Mouse (Mus musculus) midbrain, embryonic 16.5 days (tissue): ENCODE results near the gene Yeats2. TPM values are rescaled to one million over a fixed set of nuclear protein-coding genes. Genes with fewer than 3 reads are reported as not detected.

Source experiments
- ATAC-seq: fragments of 200-750 bp; cut with Nextera tagmentation; 2 replicates; pipeline ENCODE4 v1.8.0; 2017; ENCODE audit warnings: moderate TSS enrichment
- H3K27ac ChIP-seq: fragments of 300-500 bp; sonication (generic); 2 replicates; pipeline ENCODE4 v1.5.1; 2014; ENCODE audit warnings: mild to moderate bottlenecking, low read length, mixed read lengths
- H3K27me3 ChIP-seq: fragments of 300-500 bp; sonication (generic); 2 replicates; pipeline ENCODE4 v1.6.1; 2014; ENCODE audit warnings: low read depth, low read length, mixed read lengths; ENCODE audit not compliant: control insufficient read depth, insufficient read depth
- H3K36me3 ChIP-seq: fragments of 300-500 bp; sonication (generic); 2 replicates; pipeline ENCODE4 v1.6.1; 2014; ENCODE audit warnings: mild to moderate bottlenecking, low read length, moderate library complexity, mixed read lengths; ENCODE audit not compliant: control insufficient read depth, insufficient read depth
- H3K4me1 ChIP-seq: fragments of 300-500 bp; sonication (generic); 2 replicates; pipeline ENCODE4 v1.6.1; 2014; ENCODE audit warnings: mild to moderate bottlenecking, low read length, mixed read lengths; ENCODE audit not compliant: control insufficient read depth, insufficient read depth
- H3K4me2 ChIP-seq: fragments of 300-500 bp; sonication (generic); 2 replicates; pipeline ENCODE4 v1.6.1; 2014; ENCODE audit warnings: mild to moderate bottlenecking, low read length, mixed read lengths
- H3K4me3 ChIP-seq: fragments of 300-500 bp; sonication (generic); 2 replicates; pipeline ENCODE4 v1.5.1; 2014; ENCODE audit warnings: low read depth, mild to moderate bottlenecking, low read length, moderate library complexity, mixed read lengths
- H3K9ac ChIP-seq: fragments of 300-500 bp; sonication (generic); 2 replicates; pipeline ENCODE4 v1.6.1; 2014; ENCODE audit warnings: low read depth, low read length, mixed read lengths
- H3K9me3 ChIP-seq: fragments of 300-500 bp; sonication (generic); replicated peaks from 2 replicates; pipeline ENCODE4 v1.6.1; 2014; ENCODE audit warnings: mild to moderate bottlenecking, low read length, mixed read lengths; ENCODE audit not compliant: control insufficient read depth, poor library complexity, severe bottlenecking
- WGBS: fragments of 180-500 bp; shearing (Covaris S2); extraction: QIAGEN DNeasy Blood & Tissue Kit; methylation state at CpG from one replicate; pipeline ENCODE4 v1.1.7; 2014; 5-methylcytosine and 5-hydroxymethylcytosine counted together
- polyA plus RNA-seq: library from polyadenylated mRNA; unstranded; fragments of >200 nt; fragmentation: Nextera tagmentation; extraction: Ambion mirVana; gene quantifications from 2 replicates; pipeline ENCODE4 v1.2.1, GENCODE M21; 2015

The Yeats2 gene
- polyA plus RNA-seq, 1 experiment from 2014 or later, result 18.6 TPM

DNA sequence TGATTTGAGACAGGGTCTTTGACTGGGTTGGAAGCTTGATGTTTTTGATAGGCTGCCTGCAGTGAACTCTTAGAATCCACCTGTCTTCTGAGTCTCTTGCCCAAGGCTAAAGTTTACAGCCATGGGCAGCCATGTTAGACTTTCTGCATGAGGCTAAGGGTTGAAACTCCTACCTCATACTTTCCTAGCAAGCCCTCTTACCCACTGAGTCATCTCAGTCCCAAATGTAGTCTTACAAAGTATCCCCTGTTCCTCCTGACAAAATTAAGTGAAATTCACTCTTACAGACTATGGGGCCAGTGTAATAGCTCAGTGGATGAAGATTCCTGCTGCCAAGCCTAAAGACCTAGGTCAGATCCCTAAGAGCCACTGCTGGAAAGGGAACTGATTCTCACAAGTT lies 106.2 kb downstream of the Yeats2 start:
- Histone ChIP-seq H3K27me3 (no peaks in the 10 kb centered on the region), H3K9ac (no peak overlapping the region), H3K27ac (no peak overlapping the region), H3K9me3 (no peaks in the 10 kb centered on the region), H3K4me2 (no peak overlapping the region), H3K4me3 (no peak overlapping the region), H3K36me3 (no peaks in the 10 kb centered on the region), H3K4me1 (no peaks in the 10 kb centered on the region)
- ATAC-seq, result no peak

DNA sequence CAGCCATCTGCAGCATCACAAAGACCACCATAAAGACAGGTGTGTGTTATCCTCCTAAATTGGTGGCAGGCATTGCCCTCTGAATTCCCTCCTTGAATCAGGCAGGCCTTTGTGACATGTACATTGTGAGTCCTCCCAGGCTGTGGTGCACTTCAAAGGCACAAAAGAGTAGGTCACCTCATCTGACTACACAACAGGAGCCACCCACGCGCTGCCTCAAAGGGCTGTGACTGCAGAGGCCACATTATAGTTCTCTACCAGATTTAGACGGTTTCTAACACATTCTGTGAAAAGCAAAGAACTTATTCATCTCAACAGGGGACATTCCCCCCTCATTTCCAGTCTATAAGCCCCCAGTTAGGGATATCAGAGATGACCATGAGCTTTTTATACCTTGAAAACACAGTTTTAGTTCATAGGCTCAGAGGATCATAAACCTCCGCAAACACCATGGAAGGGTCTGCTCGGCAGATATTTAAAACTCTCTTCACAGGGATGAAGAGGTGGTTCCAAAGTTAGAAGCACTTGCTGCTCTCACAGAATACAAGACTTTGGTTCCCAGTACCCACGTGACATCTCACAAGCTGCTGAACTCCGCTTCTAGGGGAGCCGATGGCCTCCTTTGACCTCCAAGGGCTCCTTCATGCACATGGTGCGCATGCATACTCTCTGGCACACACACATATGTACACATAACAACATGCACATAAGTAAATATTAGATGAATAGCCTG lies 107.7 kb downstream of the Yeats2 start:
- peak; percentile 64; the same call in 1 of the 2 replicates for ATAC-seq
- H3K9ac ChIP-seq, result no peak overlapping the region
- no peak overlapping the region for H3K4me2 ChIP-seq
- 81% methylated on average over 9 of the region's 9 CpGs for WGBS
- H3K4me3 ChIP-seq, result no peak overlapping the region
- H3K9me3 ChIP-seq, result no peaks in the 10 kb centered on the region
- no peaks in the 10 kb centered on the region for H3K27me3 ChIP-seq
- H3K36me3 ChIP-seq, result no peaks in the 10 kb centered on the region
- H3K27ac ChIP-seq, result no peak overlapping the region
- H3K4me1 ChIP-seq, result no peaks in the 10 kb centered on the region

DNA sequence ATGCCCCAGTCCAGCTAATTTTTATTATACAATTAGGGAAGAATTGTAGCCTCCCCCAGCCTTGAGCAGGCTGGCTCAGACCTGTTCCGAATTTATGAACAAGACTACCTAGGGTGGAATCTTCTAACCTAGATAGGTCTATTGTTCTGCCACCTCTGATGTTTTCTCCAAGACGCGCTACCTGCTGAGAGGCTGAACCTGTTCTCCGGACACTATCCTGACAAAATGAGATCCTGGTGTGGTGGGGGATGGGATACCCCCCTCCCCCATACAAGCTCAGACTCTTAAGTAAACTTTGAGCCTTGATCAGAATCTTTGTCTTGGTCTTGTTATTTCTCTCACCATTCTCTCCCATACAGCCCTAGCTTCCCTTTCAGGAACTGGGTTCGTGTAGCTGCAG lies 117.1 kb downstream of the Yeats2 start:
- H3K4me3 ChIP-seq, result no peak overlapping the region
- H3K27me3 ChIP-seq, result no peaks in the 10 kb centered on the region
- H3K4me2 ChIP-seq, result no peak overlapping the region
- H3K9me3 ChIP-seq, result no peaks in the 10 kb centered on the region
- ATAC-seq, result no peak
- no peaks in the 10 kb centered on the region for H3K4me1 ChIP-seq
- WGBS, result 80% methylated on average over 5 of the region's 5 CpGs
- H3K36me3 ChIP-seq, result no peaks in the 10 kb centered on the region
- H3K27ac ChIP-seq, result no peak overlapping the region
- no peak overlapping the region for H3K9ac ChIP-seq

DNA sequence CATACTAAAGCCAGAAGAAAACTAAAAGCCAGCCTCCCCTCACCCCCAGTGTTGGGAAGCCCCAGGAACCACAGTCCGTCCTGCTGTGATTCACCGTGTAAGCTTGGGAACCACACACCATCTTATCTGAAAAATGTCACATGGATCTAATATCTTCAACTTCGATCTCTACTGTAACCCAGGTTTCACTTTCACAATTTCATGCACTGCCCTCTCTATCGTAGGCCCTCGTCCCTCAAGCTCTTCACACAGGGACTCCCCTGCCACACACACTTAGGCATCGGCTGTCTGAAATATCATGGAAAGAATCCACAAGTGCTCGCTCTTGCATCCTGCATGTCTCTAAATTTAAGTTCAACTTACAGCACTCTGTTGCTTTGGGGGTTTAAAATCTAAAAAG lies 124.2 kb downstream of the Yeats2 start:
- Histone ChIP-seq H3K27ac (no peak overlapping the region), H3K9me3 (no peaks in the 10 kb centered on the region), H3K9ac (no peak overlapping the region), H3K4me1 (no peaks in the 10 kb centered on the region), H3K27me3 (no peaks in the 10 kb centered on the region), H3K36me3 (no peaks in the 10 kb centered on the region), H3K4me2 (no peak overlapping the region), H3K4me3 (no peak overlapping the region)
- no peak for ATAC-seq
- WGBS, result 81% methylated on average over 7 of the region's 7 CpGs

DNA sequence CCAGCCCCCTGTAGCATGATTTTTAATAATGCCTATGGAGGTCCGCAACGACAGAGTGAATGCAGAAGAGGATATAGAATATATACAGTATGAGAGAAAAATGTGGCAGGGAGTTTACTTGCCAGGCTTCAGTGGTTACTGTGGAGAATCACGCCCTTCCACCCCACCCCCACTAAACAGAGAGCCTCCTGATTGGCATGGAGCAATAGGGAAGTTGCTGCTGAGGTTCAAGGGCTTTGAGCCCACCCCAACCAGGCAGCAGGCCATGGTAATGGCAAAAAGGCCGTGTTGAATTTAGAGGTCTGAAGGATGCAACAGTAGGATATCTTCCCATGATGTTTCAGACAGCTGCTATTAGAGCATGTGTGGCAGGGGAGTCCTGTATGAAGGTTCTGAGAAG lies 130.5 kb downstream of the Yeats2 start:
- Histone ChIP-seq H3K4me2 (no peak overlapping the region), H3K36me3 (no peaks in the 10 kb centered on the region), H3K9me3 (no peaks in the 10 kb centered on the region), H3K27ac (no peak overlapping the region), H3K4me1 (no peaks in the 10 kb centered on the region), H3K4me3 (no peak overlapping the region), H3K27me3 (no peaks in the 10 kb centered on the region), H3K9ac (no peak overlapping the region)
- no peak for ATAC-seq
- WGBS, result 82% methylated on average over 4 of the region's 4 CpGs

DNA sequence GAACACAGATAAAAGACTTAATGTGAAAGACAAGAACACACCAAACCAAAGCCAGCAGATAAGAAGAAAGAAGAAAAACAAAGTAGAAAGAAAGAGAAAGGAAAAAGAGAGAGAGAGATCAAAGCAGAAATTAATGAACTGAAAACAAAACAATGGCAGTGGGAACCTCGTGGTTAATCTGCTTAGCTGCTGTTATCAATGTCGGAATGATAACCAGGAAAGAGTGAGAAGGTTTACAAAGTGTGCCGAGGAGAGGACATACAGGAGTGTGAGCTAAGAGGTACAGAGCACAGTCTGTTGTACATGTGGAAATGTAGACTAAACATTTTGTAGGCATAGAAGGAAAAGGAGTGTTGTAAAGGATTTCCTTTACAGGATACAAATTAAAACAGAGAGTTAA lies 132.1 kb downstream of the Yeats2 start:
- WGBS, result 13% methylated on average over 3 of the region's 3 CpGs
- H3K9me3 ChIP-seq, result no peaks in the 10 kb centered on the region

DNA sequence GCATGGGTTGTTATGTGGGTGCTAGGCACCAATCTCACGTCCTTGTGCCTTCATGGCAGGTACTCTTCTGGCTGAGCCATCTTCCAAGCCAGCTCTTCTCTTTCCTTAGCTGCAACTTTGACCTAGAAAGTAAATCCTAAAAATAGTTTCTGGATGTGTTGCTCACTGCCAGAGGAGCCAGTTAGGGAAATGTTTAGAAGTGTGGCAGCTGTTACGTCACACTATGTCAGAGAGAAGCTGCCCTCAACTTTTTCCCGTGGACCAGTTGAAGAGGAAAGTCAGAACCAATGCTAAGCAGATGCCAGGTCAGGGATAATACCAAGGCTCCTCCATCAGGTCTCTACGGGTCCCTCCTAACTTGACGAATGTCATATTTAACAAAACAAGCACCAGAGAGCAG lies 138.5 kb downstream of the Yeats2 start:
- whole genome bisulfite sequencing, result 94% methylated on average over 5 of the region's 5 CpGs
- Histone ChIP-seq H3K36me3 (peaks cover 21% of the 10 kb centered on the region), H3K27me3 (no peaks in the 10 kb centered on the region), H3K4me3 (no peak overlapping the region), H3K4me2 (no peak overlapping the region), H3K9me3 (no peaks in the 10 kb centered on the region), H3K27ac (no peak overlapping the region), H3K9ac (no peak overlapping the region), H3K4me1 (no peaks in the 10 kb centered on the region)
- no peak for ATAC-seq

More for the DNA sequence above, 132.1 kb downstream of the Yeats2 start:
- Histone ChIP-seq H3K9ac (no peak overlapping the region), H3K36me3 (no peaks in the 10 kb centered on the region), H3K27me3 (no peaks in the 10 kb centered on the region), H3K4me3 (no peak overlapping the region), H3K27ac (no peak overlapping the region), H3K4me2 (no peak overlapping the region), H3K4me1 (no peaks in the 10 kb centered on the region)
- ATAC-seq, result no peak

DNA sequence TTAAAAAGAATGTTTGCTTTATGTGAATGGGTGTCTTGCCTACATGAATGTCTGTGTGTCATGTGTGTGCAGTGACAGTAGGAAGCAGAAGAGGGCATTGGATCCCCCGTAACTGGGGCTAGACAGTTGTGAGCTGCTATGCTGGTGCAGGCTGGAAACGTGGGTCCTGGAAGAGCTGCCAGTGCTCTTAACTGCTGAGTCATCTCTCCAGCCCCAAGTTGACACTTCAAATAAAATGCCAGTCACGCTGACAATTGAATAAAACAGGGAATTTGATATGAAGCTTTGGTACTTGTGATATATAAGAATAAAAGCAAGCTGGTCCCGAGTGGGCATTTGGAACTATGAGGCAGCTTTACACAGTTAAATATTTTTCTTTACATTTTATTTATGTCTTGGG lies 139.4 kb downstream of the Yeats2 start:
- Histone ChIP-seq H3K36me3 (peaks cover 21% of the 10 kb centered on the region), H3K9me3 (no peaks in the 10 kb centered on the region), H3K4me2 (no peak overlapping the region), H3K4me3 (no peak overlapping the region), H3K27me3 (no peaks in the 10 kb centered on the region), H3K27ac (no peak overlapping the region), H3K9ac (no peak overlapping the region), H3K4me1 (no peaks in the 10 kb centered on the region)
- no peak for ATAC-seq
- 84% methylated on average over 4 of the region's 4 CpGs for WGBS
